Mouse (Mus musculus) adipocyte (in vitro differentiated cells): Measurements from ENCODE around the gene Cldn10.
"Not testable (repeated sequence)": the region's sequence is repeated elsewhere in the genome, so short reads cannot be mapped to it uniquely, and the experiment has no call there.

Source experiments
- DNase-seq: peaks from one replicate; pipeline ENCODE4 v3.0.0-alpha.2; 2016; ENCODE audit warnings: low spot score

The Cldn10 gene

DNA sequence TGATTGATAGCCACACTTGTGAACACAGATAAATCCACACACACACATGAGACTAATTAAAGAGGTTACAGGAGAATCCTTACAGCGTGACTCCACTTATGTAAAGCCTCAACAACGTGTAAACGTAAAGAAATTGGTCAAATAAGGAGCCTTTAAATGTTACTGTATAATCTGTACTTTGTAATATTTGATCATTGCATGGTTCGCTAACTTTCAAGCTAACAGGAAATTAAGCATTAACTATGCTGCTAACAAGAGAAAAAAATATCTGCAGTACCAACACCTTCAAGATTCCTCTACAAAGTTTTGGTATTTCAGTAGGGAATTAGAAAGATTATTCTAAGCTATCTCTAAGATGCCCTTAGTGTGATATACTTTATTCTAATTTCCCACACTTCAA is at the start of gene Cldn10:
Gene Cldn10, plus strand, starts transcription at position 288 of the 400 bp plus-strand sequence.
- no peak for DNase-seq

DNA sequence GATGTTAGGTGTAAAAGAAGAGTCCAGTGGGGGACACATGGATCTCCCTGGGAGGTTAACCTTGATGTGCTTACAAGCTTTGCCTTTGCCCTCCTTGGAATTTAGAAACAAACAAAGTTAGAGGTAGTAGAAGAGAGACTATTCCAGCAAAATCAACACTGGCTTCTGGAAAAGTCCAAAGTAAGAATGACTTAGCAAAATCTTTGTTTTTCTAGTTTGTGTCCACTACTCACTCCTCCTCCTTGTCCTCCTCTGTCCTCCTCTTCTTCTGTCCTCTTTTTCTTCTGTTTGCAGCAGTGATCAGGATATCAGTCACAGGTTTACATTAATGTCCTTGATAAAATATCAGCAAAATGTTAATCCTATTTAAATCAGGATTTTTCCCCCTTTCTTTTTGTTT is 45.9 kb upstream of the Cldn10 start:
- DNase-seq, result no peak

DNA sequence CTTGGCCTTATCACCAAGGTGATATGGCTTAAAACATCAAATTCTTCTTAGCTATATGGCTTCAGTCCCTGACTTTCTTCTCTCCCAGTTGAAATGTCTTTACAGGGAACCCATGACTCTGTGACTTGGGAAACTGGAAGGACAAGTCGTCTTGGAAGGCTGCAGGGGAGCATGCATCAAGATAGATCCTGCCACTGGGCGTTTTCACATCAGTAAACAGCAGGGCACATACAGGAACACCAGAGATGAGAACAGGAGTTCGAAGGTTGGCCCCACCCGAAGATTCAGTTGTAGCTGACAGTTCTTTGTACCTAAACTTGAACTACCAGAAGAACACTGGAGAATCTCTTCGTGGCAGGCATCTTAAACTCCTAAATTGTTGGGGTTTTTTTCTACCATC is 44.8 kb upstream of the Cldn10 start:
- DNase-seq, result no peak

DNA sequence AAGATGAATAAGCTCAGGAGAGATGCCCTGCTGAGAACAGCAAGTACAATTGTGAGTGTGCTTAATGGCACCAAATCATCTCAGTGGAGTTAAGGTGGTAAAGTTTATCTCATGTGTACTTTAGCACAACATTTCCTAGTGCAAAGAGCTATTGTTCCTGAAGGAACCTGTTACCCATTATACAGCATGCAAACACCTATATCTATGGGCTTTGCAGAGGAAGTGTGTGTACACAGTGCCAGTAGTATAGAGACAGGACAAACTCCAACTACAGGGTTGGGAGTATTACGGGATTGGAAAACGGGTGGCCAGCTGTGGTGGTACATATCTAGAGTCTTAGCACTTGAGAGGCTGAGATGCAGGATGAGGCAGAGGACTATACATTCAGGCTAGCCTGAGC is 38.6 kb upstream of the Cldn10 start:
- no peak for DNase-seq

DNA sequence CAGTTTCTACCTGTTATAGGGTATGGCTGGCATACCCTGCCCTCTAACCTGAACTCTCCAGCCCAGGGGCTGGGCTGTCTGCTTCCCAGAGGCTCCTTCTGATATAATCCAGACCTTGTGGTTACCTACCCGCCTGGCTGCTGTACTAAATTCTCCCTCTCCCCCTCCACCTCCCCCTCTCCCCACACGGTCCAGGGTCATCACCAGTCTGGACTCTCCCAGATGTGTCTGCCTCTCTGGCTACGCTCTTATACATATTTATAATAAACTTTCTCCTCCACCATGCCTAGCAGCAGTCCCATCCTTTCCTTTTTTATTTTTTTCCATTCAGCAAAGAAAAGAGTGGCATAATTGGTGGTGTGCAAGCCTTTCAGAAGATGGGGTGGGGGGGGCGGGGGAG is 38.0 kb upstream of the Cldn10 start:
- no peak for DNase-seq

DNA sequence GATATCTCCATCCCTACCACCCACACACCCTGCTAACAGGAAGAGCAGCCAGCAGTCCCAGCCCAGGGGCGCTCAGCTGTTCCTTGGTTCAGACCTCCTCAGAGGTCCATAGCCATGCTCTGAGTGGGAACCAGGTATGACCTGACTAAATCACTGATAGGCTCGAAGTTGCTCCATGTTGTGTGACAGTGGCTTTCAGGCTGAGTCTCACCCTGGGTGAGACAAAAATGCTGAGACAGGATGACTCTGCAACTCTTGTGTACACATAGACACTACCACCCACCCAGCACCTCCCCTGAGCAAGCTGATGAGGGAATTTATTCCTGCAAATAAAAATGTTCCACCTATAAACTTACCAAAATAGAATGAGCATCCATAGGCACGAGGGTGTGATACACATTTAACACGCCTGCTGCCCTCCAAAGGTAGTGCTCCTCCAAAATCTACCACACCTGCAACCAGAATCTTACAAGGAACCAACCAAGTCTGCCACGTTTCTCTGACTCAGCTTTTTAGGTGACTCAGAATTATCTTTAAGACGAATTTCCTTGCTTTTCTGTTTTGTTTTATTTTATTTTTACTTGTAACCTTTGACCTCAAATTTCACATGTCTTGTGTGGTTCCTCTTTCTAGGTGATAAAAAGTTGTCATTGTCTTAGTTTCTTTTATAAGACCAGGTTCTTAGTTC is 37.1 kb upstream of the Cldn10 start:
- no peak for DNase-seq

DNA sequence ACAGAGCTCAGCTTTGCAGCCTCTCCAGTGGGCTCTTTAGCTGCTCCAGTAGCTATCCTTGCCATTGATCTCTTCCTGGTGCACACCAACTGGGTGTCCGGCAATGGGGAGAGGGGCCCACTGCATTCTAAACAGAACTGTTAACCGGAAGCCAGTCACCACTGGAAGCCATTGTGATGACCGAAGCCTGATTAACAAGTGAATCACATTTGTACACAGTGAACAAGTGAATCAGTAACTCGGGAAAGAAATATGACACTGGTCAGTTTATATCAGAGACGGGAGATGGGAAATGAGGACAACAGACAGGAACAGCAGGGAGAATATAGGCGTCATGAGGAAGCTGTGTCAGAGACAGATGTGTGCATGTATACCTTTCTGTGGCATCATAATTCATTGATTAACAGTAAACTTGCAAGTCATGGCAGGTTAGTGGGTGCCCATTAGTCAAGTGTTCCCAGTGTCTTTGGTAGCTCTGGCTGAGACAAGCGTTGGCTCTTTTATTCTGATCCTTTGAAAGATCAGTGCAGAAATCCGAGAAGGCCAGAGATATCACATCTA is 36.4 kb upstream of the Cldn10 start:
- DNase-seq, result no peak

DNA sequence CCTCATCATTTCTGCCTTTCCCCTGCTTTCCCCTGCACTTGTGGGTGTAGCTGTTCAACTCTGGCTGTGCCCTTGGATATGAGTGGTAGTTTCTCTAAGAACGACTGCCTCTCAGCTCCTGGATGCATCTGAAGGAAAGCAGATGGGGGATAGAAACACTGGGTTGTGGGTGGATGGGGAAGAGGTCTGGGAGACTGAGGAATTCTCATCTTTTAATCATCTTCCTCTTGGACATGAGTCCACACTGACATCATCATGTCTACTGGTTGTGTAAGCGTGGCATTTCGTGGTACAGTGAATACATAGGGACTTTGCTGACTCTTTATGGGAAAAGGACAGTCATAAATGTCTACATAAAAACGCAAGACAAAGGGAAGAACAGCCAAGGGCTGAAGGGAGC is 31.7 kb upstream of the Cldn10 start:
- DNase-seq, result no peak

DNA sequence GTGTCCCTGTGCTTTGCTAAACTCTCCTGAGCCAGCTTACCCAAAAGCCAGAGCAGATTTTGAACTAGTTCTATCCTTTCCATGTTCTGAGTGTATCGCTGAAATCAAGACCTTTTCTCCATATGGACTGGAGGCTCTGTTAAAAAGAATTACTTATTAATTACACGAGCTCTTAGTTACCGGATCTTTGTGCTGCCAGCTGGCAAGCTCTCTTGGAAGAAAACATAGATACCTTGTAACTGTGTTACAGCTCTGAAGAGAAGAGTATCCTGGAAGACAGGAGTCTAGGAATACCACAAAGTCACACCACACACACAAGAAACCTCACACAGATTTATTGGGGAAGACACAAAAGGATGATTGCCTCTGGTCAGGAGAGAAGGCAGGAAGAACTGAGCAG is 31.1 kb upstream of the Cldn10 start:
- DNase-seq, result no peak

DNA sequence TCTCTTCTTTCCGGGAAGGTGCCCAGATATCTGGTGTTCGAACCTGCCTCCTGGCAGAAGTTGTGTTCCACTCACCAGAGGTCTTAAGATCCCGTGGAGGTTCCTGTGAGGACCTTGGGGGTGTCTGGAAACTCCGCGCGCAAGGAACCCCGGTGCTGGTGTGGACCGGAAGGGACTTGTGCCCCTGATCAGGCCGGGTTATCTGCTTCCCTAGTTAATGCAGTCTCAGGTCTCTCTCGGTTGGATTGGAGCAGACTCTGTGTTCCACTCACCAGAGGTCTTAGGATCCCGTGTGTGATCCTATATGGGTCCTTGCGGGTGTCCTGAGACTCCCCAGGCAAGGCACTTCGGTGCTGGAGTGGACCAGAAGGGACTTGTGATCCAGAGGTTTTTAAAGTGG is 24.3 kb upstream of the Cldn10 start:
- DNase-seq, result not testable (repeated sequence)

DNA sequence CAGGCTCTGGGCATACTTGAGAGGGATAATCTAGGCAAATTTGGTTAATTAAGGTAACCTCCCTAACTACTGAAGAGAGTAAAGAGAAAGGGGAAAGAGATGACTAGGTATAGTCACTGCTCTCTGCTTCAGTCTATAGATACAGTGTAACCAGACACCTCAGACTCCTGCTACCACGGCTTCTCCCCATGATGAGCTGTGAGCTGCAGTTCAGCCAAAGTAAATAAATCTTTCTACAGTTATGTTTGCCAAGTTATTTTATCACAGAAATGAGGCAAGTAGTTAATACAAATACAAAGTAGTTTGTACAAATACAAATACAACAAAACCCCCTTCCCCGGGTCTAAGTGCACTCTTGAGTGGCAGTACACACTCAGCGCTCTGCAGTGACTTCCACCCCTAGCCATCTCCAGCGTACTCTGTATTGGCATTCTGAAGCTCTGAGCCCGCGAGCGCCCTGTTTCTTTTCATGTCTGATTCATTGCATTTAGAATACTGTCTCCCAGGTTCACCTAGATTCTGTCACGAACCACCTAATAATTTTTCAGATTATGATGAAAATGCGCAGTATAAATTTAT is 23.7 kb upstream of the Cldn10 start:
- DNase-seq, result peak; percentile 40

DNA sequence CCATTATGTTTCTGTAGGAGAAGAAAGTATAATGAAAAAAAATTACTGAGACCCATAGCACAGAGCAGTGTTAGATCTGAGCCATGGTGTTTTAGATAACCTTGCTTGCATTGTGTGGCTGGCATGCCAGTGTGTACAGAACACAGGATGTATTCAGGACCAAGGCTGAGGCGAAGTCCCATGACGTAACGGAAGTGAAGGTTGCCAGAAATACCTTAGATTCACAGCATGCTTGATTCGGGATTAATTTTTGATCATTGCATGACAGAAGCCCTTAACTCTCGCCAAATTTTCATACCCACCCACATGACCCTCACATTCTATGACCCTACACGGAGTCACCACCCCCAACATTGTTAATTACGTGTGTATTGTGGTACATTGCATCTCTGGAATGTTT is 22.4 kb upstream of the Cldn10 start:
- DNase-seq, result no peak

DNA sequence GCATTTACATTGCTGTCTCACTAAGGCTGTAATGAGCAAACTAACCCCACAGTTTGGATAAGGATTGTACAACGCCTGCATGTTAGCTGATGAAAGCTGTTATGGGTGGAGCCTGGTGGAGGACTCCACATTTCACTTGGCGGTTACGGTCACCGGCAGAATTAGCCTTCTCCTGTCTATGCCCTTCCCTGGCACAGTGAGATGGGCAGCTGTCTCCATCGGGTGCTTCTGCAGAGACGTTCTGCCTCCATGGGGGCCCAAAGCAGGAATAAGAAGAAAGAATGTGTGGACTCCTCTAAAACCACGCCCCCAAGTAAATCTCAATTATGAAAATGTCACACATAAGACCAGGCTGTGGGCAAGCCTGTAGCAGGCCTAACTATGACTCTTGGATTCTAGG is 21.8 kb upstream of the Cldn10 start:
- no peak for DNase-seq

DNA sequence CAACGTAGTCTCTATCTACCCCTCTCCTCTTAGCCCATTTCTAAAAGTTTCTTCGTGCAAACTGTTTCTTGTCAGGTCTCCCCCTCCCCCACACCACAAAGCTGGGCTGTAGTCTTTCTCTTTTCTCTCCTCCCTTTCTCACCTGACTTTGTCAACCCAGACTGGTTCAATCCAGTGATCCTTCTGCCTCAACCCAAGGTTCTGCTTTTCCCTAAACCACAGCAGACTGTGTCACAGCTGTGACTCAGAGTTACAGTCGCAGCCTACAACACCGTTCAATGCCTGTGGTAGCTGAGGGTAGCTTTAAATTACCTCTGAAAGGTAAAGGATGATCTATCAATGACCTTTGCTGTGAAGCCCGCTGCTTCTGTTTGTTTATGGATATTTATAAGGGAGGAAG is 21.3 kb upstream of the Cldn10 start:
- DNase-seq, result no peak

DNA sequence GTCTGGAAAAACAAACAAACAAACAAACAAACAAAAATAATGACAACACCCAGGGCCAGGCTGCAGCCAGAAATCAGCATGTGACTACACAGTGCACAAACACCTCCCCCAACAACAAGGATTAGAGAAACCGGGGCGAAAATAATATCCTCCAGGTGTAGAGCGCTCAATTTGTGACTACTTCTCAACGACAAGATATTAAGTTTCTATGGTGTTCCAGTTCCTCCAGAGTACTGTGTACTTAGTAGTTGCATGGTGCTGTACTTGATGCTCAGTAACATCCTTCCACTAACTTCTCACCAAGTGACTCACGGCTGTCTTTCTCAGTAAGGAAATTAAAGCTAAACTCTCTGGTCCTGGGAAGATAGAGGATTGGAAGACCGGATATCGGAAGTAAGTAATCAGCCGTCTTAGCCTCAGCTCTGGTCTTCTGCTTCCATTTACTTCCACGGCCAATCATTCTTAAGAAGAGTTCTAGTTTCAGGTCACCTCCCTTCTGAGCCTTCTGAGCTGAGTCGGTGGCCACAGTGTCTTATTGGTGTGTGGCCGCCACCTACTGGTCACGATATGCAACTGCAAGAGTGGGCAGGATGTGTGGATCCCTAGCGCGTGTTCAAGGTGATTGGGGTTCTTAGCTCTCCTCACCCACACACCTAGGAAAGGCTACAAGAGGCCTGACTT is 19.9 kb upstream of the Cldn10 start:
- DNase-seq, result peak; percentile 83

DNA sequence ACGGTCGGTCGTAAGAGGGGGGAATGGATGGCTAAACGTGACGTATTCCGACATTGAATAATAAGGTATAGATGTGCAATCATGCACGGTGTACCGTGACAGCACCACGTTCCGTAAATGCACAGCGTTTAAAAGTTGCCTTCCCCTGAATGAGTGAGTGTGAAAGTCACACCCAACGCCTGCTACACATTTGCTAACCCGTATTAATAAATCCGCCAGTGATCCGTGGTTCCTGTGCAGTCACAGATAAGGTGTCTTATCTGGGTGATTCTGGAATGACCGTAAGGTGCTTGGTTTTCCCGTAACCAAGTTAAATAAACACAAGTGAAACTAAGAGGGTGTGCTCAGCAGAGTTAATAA is 19.4 kb upstream of the Cldn10 start:
- no peak for DNase-seq

DNA sequence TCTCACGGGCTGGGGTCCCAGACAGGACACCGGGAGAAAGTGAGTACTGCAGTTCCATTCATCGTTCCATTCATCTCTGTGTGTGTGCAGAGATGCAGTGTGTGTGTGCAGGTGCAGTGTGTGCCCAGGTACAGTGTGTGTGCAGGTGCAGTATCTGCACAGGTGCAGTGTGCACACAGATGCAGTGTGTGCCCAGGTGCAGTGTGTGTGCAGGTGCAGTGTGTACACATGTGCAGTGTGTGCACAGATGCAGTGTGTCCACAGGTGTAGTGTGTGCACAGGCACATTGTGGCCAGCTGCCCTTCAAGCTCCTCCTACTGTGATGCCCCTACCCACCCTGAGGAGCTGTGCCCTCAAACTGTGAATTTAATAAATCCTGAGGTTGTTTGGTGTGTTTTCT is 14.0 kb upstream of the Cldn10 start:
- no peak for DNase-seq

DNA sequence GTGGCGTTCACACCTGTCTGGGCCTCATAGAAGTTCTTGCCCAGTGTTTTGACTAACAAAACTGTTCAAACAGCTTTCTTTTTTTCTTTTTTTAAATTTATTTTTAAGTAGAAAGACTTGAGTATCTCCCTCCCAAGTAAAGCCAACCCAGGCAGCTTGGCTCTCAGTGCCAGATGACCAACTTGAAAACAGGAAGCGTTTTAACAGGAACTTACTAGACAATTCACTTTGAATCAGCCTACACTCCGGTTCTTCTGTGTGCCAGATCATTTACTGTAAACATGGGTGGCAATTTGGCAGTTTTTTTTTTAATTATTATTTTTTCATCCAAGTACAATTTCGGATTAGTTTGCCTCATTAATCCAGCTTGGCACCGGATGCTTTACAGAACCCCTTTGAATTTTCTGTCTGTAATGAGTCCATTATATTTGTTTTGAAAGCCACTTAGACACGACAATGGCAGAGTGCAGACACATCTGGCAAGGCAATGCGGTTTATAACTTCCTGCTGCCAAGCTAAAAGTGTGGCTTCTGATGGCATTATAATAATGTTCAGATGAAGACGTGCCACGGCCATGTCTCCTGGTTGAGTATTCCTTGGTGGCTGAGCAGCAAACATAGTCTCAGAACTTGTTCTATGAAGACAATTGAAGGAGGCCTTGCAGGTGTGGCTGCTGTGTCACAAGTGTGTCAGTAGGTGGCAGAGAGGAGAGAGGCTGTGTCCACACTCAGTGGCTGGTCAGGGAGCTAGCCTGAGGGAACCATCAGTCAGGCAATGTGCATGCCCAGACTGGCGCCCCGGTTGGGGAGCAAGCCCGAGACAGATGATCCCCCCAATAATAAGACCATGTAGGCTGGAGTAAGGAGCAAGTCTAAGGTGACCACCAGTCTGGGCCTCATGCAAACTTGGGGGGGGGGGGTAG is 12.9 kb upstream of the Cldn10 start:
- no peak for DNase-seq

DNA sequence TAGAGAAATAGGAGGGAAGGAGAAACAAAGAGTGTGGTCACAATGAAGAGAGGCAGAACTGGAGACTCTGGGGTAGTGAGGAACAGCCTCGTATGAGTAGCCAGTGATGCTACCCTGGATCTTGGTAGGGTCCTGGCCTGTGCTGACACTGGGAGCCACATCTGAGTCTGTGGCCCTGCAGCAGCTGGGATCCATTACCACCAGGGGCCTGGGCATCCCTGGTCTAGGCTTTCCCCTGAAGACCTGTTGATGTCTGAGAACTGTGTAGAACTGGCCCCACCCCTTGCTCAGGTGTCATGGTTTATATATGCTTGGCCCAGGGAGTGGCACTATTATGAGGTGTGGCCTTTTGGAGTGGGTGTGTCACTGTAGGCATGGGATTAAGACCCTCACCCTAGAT is 12.2 kb upstream of the Cldn10 start:
- no peak for DNase-seq

DNA sequence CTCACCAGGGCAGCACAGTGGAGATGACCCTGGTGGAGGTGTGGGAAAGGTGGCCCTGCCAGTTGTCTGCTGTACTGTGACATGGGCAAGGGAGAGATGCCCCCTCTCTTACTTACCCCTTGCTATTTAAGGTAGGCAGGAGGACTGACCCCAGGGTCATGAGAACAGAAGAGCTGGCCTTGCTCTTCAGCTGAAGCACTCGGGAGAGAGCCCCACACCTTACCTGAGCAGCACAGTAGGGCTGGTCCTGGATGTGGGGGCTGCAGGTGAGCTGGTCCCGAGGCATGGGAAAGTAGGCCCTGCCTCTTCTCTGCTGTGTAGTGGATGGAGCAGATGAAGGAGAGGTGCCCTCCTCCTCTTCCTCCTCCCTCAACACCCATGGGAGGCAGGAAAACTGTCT is 11.3 kb upstream of the Cldn10 start:
- no peak for DNase-seq

DNA sequence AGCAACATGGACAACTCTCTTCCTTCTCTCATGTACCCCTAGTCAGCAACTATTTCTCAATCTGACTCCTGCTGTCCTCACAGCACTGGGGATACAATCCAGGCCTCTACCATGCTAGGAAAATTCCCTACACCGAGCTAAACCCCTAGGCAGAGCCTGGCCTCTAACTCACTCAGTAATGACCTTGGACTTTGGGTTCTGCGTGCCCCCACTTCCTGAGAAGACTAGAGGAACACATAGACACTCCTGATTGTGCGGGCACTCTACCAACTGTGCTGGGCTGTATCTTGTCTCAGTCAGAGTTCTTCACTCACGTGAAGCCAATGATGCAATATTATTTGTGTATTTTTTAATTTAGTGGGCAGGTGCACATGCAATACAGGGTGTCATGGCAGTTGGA is 10.2 kb upstream of the Cldn10 start:
- no peak for DNase-seq

DNA sequence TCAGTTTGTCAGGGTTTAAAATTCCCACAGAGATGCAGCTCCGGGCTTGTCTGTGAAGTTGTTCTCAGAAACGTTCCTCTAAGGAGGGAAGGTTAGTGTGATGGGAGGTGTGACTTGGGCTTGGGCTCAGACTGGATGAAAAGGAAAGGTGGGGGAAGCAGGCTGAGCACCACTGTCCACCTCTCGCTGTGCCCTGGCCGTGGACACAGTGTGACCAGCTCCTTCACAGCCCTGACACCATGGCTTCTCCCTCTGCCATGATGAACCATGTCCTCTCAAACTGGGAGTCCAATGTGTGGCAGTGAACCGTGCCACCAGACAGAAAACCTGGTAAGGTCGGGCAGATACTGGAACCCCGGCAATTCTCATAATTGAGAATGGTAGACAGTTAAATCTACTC is 6.1 kb upstream of the Cldn10 start:
- DNase-seq, result no peak
